Mouse (Mus musculus) heart, embryonic 15.5 days (tissue): ENCODE results near the gene Cd59b. TPM values are rescaled to one million over a fixed set of nuclear protein-coding genes. Genes with fewer than 3 reads are reported as not detected.
A peak's percentile ranks its signal among the peaks of the same experiment; 100 is the strongest.

Experiments used
- ATAC-seq: fragments of 200-750 bp; cut with Nextera tagmentation; replicated peaks from 2 replicates; pipeline ENCODE4 v1.8.0; 2017; ENCODE audit warnings: low read depth, moderate TSS enrichment; ENCODE audit not compliant: insufficient number of reproducible peaks, insufficient read depth, low FRiP score
- H3K27ac ChIP-seq: fragments of 300-500 bp; sonication (generic); 2 replicates; pipeline ENCODE4 v1.5.1; 2015; ENCODE audit warnings: mild to moderate bottlenecking, inconsistent platforms
- H3K27me3 ChIP-seq: fragments of 300-500 bp; sonication (generic); 2 replicates; pipeline ENCODE4 v1.6.1; 2015; ENCODE audit warnings: inconsistent platforms
- H3K36me3 ChIP-seq: fragments of 300-500 bp; sonication (generic); 2 replicates; pipeline ENCODE4 v1.6.1; 2015; ENCODE audit warnings: mild to moderate bottlenecking, inconsistent platforms
- H3K4me1 ChIP-seq: fragments of 300-500 bp; sonication (generic); replicated peaks from 2 replicates; pipeline ENCODE4 v1.6.1; 2015; ENCODE audit warnings: inconsistent platforms
- H3K4me2 ChIP-seq: fragments of 300-500 bp; sonication (generic); 2 replicates; pipeline ENCODE4 v1.6.1; 2015; ENCODE audit warnings: inconsistent platforms, mild to moderate bottlenecking, moderate library complexity
- H3K4me3 ChIP-seq: fragments of 300-500 bp; sonication (generic); 2 replicates; pipeline ENCODE4 v1.5.1; 2015; ENCODE audit warnings: mild to moderate bottlenecking, inconsistent platforms
- H3K9ac ChIP-seq: fragments of 300-500 bp; sonication (generic); 2 replicates; pipeline ENCODE4 v1.6.1; 2015; ENCODE audit warnings: mild to moderate bottlenecking, inconsistent platforms
- H3K9me3 ChIP-seq: fragments of 300-500 bp; sonication (generic); replicated peaks from 2 replicates; pipeline ENCODE4 v1.6.1; 2016; ENCODE audit warnings: inconsistent platforms
- WGBS: fragments of 180-500 bp; shearing (Covaris S2); methylation state at CpG from one replicate; pipeline ENCODE4 v1.1.7; 2015; ENCODE audit warnings: mixed read lengths; 5-methylcytosine and 5-hydroxymethylcytosine counted together
- polyA plus RNA-seq: library from polyadenylated mRNA; unstranded; fragments of >200 nt; fragmentation: Nextera tagmentation; extraction: Ambion mirVana; gene quantifications from 2 replicates; pipeline ENCODE4 v1.2.1, GENCODE M21; 2015

Cd59b gene
- polyA plus RNA-seq = 4.1 and 6.2 TPM in 2 replicates

GRCm38 (mm10) chr2:104069704-104070185 is at the start of gene Cd59b:
Gene Cd59b (plus strand): TSS chr2:104069849.
- 10% methylated on average over 13 of the region's 13 CpGs for WGBS
- Histone ChIP-seq H3K4me1 (peaks cover 13% of the 10 kb centered on the region; the same call in 1 of the 2 replicates), H3K4me2 (peak within 1 kb of the TSS; percentile 65), H3K9me3 (no peaks in the 10 kb centered on the region), H3K4me3 (peak within 1 kb of the TSS; percentile 49), H3K27me3 (no peaks in the 10 kb centered on the region), H3K36me3 (no peaks in the 10 kb centered on the region), H3K27ac (peak within 1 kb of the TSS; percentile 47; the same call in 1 of the 2 replicates), H3K9ac (0 out of 2 replicates have a peak within 1 kb of the TSS, but pooled peaks have one; percentile 10)
- peak; percentile 84 for ATAC-seq

GRCm38 (mm10) chr2:104023096-104023495 is 46.6 kb upstream of the Cd59b start:
- no peak overlapping the region for H3K4me3 ChIP-seq
- no peak for ATAC-seq
- 76% methylated on average over 7 of the region's 7 CpGs for WGBS

GRCm38 (mm10) chr2:104024656-104025055 is 45.0 kb upstream of the Cd59b start:
- Histone ChIP-seq H3K9ac (no peak overlapping the region), H3K4me2 (no peak overlapping the region), H3K27me3 (no peaks in the 10 kb centered on the region), H3K4me3 (no peak overlapping the region), H3K9me3 (no peaks in the 10 kb centered on the region), H3K4me1 (peaks cover 16% of the 10 kb centered on the region), H3K27ac (no peak overlapping the region), H3K36me3 (no peaks in the 10 kb centered on the region)
- 90% methylated on average over 4 of the region's 4 CpGs for WGBS
- ATAC-seq = no peak

More at GRCm38 (mm10) chr2:104023096-104023495, 46.6 kb upstream of the Cd59b start:
- Histone ChIP-seq H3K9ac (no peak overlapping the region), H3K27ac (no peak overlapping the region), H3K36me3 (no peaks in the 10 kb centered on the region), H3K4me1 (peaks cover 3% of the 10 kb centered on the region), H3K9me3 (no peaks in the 10 kb centered on the region), H3K4me2 (no peak overlapping the region), H3K27me3 (no peaks in the 10 kb centered on the region)

- peak; percentile 94 for ATAC-seq
- H3K4me3 ChIP-seq = peak within 1 kb of the TSS; percentile 93
Measured at GRCm38 (mm10) chr2:104027458-104028138, 42.1 kb upstream of the Cd59b start, which contains the start of gene Fbxo3. Gene Fbxo3 (plus strand): TSS chr2:104027721.

GRCm38 (mm10) chr2:104028139-104028723 is 41.4 kb upstream of the Cd59b start, which contains the start of gene 4931422A03Rik:
Gene 4931422A03Rik (minus strand): TSS chr2:104028361.
- WGBS = 0% methylated on average over 32 of the region's 32 CpGs
- peak within 1 kb of the TSS; percentile 64 for H3K4me2 ChIP-seq
- ATAC-seq = peak; percentile 66
- peaks cover 21% of the 10 kb centered on the region for H3K4me1 ChIP-seq
- peak within 1 kb of the TSS; percentile 95 for H3K9ac ChIP-seq
- H3K27me3 ChIP-seq = no peaks in the 10 kb centered on the region
- no peaks in the 10 kb centered on the region for H3K36me3 ChIP-seq
- H3K4me3 ChIP-seq = peak within 1 kb of the TSS; percentile 93
- no peaks in the 10 kb centered on the region for H3K9me3 ChIP-seq
- peak within 1 kb of the TSS; percentile 70 for H3K27ac ChIP-seq

More at GRCm38 (mm10) chr2:104027458-104028138, 42.1 kb upstream of the Cd59b start, which contains the start of gene Fbxo3:
- WGBS = under 1% methylated on average over 43 of the region's 44 CpGs
- Histone ChIP-seq H3K36me3 (no peaks in the 10 kb centered on the region), H3K27me3 (no peaks in the 10 kb centered on the region), H3K9me3 (no peaks in the 10 kb centered on the region), H3K27ac (peak within 1 kb of the TSS; percentile 70), H3K4me1 (peaks cover 21% of the 10 kb centered on the region), H3K9ac (peak within 1 kb of the TSS; percentile 95), H3K4me2 (peak within 1 kb of the TSS; percentile 64)

- H3K27ac ChIP-seq = no peak overlapping the region
- peak overlapping the region; percentile 64 for H3K4me2 ChIP-seq
- peak overlapping the region; percentile 93 for H3K4me3 ChIP-seq
- no peaks in the 10 kb centered on the region for H3K27me3 ChIP-seq
- ATAC-seq = no peak
- peaks cover 1% of the 10 kb centered on the region for H3K36me3 ChIP-seq
- no peaks in the 10 kb centered on the region for H3K9me3 ChIP-seq
- peaks cover 21% of the 10 kb centered on the region for H3K4me1 ChIP-seq
- H3K9ac ChIP-seq = peak overlapping the region; percentile 95; the same call in 1 of the 2 replicates
- WGBS = 30% methylated on average over 2 of the region's 2 CpGs
Measured at GRCm38 (mm10) chr2:104029074-104029473, 40.6 kb upstream of the Cd59b start.

- no peak overlapping the region for H3K4me3 ChIP-seq
- peaks cover 21% of the 10 kb centered on the region for H3K4me1 ChIP-seq
- no peak for ATAC-seq
- H3K9ac ChIP-seq = no peak overlapping the region
- no peak overlapping the region for H3K4me2 ChIP-seq
- H3K27me3 ChIP-seq = no peaks in the 10 kb centered on the region
- 77% methylated on average over 3 of the region's 3 CpGs for WGBS
- H3K9me3 ChIP-seq = no peaks in the 10 kb centered on the region
- no peak overlapping the region for H3K27ac ChIP-seq
- peaks cover 3% of the 10 kb centered on the region for H3K36me3 ChIP-seq
Measured at GRCm38 (mm10) chr2:104030381-104030780, 39.3 kb upstream of the Cd59b start.

GRCm38 (mm10) chr2:104032056-104032455 is 37.6 kb upstream of the Cd59b start:
- WGBS = 84% methylated on average over 3 of the region's 3 CpGs
- Histone ChIP-seq H3K4me2 (no peak overlapping the region), H3K9ac (no peak overlapping the region), H3K27ac (no peak overlapping the region), H3K4me3 (no peak overlapping the region), H3K36me3 (peaks cover 17% of the 10 kb centered on the region), H3K4me1 (peaks cover 21% of the 10 kb centered on the region), H3K27me3 (no peaks in the 10 kb centered on the region), H3K9me3 (no peaks in the 10 kb centered on the region)
- no peak for ATAC-seq

GRCm38 (mm10) chr2:104034832-104035472 is 34.7 kb upstream of the Cd59b start:
- no peak overlapping the region for H3K4me2 ChIP-seq
- 33% methylated on average over 3 of the region's 3 CpGs for WGBS

GRCm38 (mm10) chr2:104035595-104035994 is 34.1 kb upstream of the Cd59b start:
- H3K27me3 ChIP-seq = no peaks in the 10 kb centered on the region
- H3K9ac ChIP-seq = no peak overlapping the region
- H3K4me2 ChIP-seq = no peak overlapping the region
- peaks cover 36% of the 10 kb centered on the region for H3K36me3 ChIP-seq
- 57% methylated on average over 6 of the region's 6 CpGs for WGBS
- H3K4me3 ChIP-seq = no peak overlapping the region
- H3K27ac ChIP-seq = no peak overlapping the region
- no peaks in the 10 kb centered on the region for H3K9me3 ChIP-seq
- no peak for ATAC-seq
- no peaks in the 10 kb centered on the region for H3K4me1 ChIP-seq

More at GRCm38 (mm10) chr2:104034832-104035472, 34.7 kb upstream of the Cd59b start:
- H3K27ac ChIP-seq = no peak overlapping the region
- H3K9me3 ChIP-seq = no peaks in the 10 kb centered on the region
- 0 out of 2 replicates have a peak, but pooled peaks cover 3% of the 10 kb centered on the region for H3K4me1 ChIP-seq
- H3K27me3 ChIP-seq = no peaks in the 10 kb centered on the region
- peaks cover 32% of the 10 kb centered on the region for H3K36me3 ChIP-seq
- no peak overlapping the region for H3K4me3 ChIP-seq
- H3K9ac ChIP-seq = no peak overlapping the region
- ATAC-seq = no peak

- H3K4me1 ChIP-seq = no peaks in the 10 kb centered on the region
- no peaks in the 10 kb centered on the region for H3K27me3 ChIP-seq
- no peak overlapping the region for H3K4me3 ChIP-seq
- no peak overlapping the region for H3K27ac ChIP-seq
- no peak overlapping the region for H3K9ac ChIP-seq
- no peak for ATAC-seq
- 64% methylated on average over 3 of the region's 3 CpGs for WGBS
- H3K9me3 ChIP-seq = no peaks in the 10 kb centered on the region
- no peak overlapping the region for H3K4me2 ChIP-seq
- peaks cover 39% of the 10 kb centered on the region for H3K36me3 ChIP-seq
Measured at GRCm38 (mm10) chr2:104036316-104036715, 33.3 kb upstream of the Cd59b start.
